Mouse (Mus musculus) liver (tissue): ENCODE measurements around the gene Kif28.
"Not testable (repeated sequence)": the region's sequence is repeated elsewhere in the genome, so short reads cannot be mapped to it uniquely, and the experiment has no call there.

Source experiments
- DNase-seq: peaks from one replicate; pipeline ENCODE4 v3.0.0-alpha.2; 2020; ENCODE audit warnings: mixed read lengths

The Kif28 gene

DNA sequence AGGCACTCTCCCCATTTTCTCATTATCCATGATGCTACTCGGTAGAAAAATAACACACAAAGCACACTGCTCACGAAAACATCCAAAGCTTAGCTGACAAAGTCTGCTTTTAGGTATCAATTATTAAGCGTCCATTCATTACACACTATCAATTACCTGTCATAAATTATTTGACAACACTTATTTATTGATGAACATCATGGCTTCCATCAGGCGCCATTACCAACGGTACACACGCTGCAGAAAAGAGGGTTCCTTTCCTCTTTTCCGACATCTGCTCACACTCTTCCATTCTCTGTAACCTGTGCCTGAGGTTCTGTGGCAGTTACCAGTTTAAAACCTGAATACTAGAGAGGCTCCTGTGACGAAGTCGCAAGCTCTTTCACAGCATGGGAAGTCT, at the start of gene Kif28:
Gene Kif28, minus strand, starts transcription at position 101 of the 400 bp plus-strand sequence.
- no peak for DNase-seq

GRCm38 (mm10) chr1:179787281-179787680, 42.2 kb upstream of the Kif28 start:
- no peak for DNase-seq

DNA sequence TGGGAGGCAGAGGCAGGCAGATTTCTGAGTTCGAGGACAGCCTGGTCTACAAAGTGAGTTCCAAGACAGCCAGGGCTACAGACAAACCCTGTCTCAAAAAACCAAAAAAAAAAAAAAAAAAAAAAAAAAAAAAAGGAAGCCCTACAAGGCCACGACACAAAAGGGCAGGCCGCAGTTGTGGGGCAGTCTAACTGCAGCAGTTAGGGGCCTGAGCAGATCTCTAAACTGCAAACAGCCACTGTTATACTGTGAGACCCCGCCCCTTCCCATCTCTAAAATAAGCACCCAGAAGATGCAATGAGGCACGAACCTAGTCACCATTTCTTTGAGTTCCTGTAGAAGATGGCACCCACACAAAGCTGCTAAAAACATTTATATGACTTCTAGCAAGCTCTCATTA, 40.4 kb upstream of the Kif28 start:
- DNase-seq, result no peak

DNA sequence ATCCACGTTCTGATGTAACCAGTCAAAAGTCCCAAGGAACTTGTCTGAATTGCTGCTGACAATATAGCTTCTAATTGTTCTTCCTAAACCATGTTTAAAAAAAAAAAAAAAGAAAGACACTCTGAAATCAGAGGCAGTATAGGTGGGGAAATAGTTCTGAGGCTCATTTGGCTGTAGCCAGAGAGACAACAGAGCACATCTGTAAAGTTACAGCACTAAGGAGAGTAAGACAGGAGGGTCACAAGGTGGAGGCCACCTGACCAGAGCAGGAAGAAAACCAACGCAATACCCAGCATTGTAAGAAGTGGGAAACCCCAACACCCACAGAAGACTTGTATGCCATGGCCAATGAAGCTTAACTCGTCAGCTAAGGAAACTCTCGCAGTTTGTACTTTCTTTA, 39.0 kb upstream of the Kif28 start:
- no peak for DNase-seq

- DNase-seq, result no peak
Observed at GRCm38 (mm10) chr1:179776831-179777230, 31.8 kb upstream of the Kif28 start.

GRCm38 (mm10) chr1:179760553-179760952, 15.5 kb upstream of the Kif28 start:
- DNase-seq, result no peak

GRCm38 (mm10) chr1:179760086-179760485, 15.0 kb upstream of the Kif28 start:
- DNase-seq, result no peak

GRCm38 (mm10) chr1:179756477-179756876, 11.4 kb upstream of the Kif28 start:
- no peak for DNase-seq

DNA sequence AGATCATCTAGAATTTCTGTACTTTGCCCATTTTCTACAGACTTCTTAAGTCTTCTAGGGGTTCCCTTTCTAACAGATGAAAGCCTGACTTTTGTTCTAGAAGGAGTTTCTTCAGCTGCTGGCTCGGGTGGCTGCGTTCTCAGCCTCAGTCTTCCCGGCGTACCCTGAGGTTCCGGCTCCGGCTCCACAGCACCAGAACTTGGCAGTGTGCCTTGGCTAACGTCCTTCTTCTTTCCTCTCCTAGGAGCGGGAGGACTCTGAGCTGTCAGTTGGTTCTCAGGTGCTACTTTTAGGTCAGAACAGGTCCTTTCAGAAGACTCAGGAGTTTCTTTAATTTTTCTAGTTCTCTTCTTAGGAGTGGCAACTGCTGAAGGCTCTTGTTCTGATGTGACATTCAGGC, 7.9 kb upstream of the Kif28 start:
- DNase-seq, result no peak

GRCm38 (mm10) chr1:179752276-179752675, 7.2 kb upstream of the Kif28 start:
- DNase-seq, result no peak

DNA sequence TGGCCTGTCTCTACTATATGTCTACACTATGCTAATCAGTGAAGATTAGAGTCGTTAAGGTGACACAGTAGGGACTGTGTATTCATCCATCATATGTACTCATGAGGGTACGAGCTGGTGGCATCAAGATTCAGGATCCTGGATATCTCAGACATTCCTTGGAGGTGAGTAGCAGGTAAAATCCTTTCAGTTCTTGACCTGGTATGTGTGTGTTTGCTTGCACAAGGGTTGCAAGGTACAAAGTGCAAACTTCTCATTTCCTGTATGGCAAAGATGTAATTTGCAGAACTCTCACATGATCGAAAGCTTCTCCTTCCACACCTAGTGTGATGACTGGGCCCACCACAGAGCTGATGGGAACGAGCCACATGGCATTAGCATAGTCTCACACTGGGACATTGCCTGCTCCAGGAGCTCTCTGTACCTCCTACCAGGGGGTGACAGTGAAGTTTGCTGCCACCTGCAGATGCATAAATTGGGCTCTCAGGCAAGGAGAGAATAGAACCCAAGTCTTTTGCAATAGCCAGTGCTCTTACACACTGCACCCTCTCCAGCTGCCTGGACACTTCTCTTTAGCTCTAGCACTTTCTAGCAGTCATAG, 1.4 kb downstream of the Kif28 start:
- DNase-seq, result no peak

GRCm38 (mm10) chr1:179736483-179736882, 8.6 kb downstream of the Kif28 start:
- DNase-seq, result no peak

GRCm38 (mm10) chr1:179734500-179735474, 10.3 kb downstream of the Kif28 start:
- peak; percentile 63 for DNase-seq

GRCm38 (mm10) chr1:179731391-179731790, 13.7 kb downstream of the Kif28 start:
- DNase-seq, result no peak

DNA sequence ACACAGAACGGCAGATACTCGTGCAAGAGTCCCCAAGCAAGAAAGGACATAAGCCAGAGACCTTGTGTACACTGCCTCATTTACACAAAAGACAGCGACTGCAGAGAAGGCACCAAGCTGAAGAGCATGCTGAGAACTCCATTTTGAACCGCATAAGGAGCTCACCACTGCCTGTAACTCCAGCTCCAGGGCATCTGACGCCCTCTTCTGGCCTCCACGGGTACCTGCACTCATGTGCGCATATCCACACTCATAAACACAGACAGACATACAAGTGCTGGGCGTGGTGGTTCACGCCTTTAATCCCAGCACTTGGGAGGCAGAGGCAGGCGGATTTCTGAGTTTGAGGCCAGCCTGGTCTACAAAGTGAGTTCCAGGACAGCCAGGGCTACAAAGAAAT, 16.4 kb downstream of the Kif28 start:
- DNase-seq, result no peak

DNA sequence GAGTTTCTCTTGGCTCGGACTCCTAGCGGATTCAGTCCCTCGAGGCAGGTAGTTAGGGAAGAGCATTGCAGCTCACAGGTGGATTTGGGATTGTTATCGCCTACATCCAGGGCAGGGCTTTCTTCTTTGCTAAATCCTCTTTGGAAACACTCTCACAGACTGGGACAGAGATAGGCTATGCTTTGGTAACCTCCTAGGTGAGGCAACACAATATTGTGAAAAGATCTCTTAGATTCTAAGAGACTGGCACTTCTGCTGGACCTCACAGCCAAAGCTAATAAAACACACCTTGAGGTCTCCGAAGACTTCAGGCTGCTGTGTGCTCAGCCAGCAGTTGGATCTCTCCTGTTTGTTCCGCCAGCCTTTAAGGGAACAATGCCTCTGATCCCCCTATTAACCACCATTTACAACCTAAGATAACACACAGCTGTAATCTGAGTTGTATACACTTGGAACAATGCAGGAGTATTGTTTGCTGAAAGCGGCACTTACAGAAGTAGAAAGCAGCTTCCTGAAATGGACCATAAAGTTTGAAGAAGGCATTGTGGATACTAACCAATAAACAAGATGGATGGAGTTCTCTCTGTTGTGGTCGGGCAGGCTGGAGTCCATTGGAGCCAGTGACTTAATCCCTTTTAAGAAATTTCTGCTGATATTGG, 22.1 kb downstream of the Kif28 start:
- DNase-seq, result no peak

- peak; percentile 62 for DNase-seq
Observed at GRCm38 (mm10) chr1:179715786-179716185, 29.3 kb downstream of the Kif28 start.

DNA sequence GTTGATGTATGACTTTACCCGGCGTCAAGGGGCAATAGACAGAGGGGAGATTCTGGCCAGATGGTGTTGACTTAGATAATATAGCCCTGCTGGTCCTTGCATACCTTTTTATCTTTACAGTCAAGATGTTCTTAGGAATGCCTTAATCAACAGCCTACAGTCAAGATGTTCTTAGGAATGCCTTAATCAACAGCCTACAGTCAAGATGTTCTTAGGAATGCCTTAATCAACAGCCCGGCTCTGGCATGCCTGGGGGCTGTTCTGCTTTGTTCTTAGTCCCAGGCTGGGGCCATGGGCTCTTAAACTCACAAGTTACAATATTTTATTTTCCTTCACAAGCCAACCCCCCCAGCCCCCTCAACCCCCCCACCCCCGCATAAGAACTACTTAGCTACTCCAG, 29.8 kb downstream of the Kif28 start:
- not testable (repeated sequence) for DNase-seq

- no peak for DNase-seq
Observed at GRCm38 (mm10) chr1:179713367-179713766, 31.7 kb downstream of the Kif28 start.

- DNase-seq, result no peak
Observed at GRCm38 (mm10) chr1:179712658-179713057, 32.4 kb downstream of the Kif28 start.

GRCm38 (mm10) chr1:179710739-179711138, 34.3 kb downstream of the Kif28 start:
- DNase-seq, result no peak

DNA sequence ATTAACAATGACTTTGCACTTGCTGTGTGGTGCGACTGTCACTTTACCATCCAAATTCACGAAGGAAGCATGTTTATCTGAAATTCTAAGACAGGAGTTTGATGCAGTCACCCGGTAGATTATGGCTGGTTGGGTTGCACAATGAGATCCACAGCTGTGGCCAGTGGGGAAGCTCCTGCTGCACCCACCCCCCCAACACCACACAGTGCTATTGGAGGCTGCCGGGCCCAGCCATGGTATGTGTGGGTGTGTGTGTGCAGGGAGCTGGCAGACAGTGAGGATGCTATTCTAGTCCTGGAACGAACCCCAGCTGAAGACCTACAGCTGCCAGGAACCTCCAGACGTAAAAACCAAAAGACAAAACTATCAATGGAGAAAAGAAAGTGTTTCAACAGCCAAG, 35.7 kb downstream of the Kif28 start:
- no peak for DNase-seq

- no peak for DNase-seq
Observed at GRCm38 (mm10) chr1:179705154-179705553, 39.9 kb downstream of the Kif28 start.

GRCm38 (mm10) chr1:179704150-179704549, 40.9 kb downstream of the Kif28 start:
- no peak for DNase-seq
